Mouse (Mus musculus) cerebellum, adult 2 months (tissue): ENCODE measurements at regions not wholly inside any gene's neighbourhood (a gene's known extent, or its start where the extent isn't known, plus 50 kb on each side); places are given as distances from the start of the nearest gene placed in this dataset.

Source experiments
- CTCF ChIP-seq: fragments of 200-500 bp; IDR thresholded peaks from 2 replicates; pipeline ENCODE4 v1.5.1; 2011; ENCODE audit warnings: low read depth, mild to moderate bottlenecking, control low read depth, low read length, moderate library complexity, borderline replicate concordance; ENCODE audit not compliant: insufficient read depth
- POLR2A ChIP-seq: fragments of 200-500 bp; IDR thresholded peaks from 2 replicates; pipeline ENCODE4 v1.6.1; 2011; ENCODE audit warnings: low read length, control low read depth, borderline replicate concordance; ENCODE audit not compliant: insufficient read depth

DNA sequence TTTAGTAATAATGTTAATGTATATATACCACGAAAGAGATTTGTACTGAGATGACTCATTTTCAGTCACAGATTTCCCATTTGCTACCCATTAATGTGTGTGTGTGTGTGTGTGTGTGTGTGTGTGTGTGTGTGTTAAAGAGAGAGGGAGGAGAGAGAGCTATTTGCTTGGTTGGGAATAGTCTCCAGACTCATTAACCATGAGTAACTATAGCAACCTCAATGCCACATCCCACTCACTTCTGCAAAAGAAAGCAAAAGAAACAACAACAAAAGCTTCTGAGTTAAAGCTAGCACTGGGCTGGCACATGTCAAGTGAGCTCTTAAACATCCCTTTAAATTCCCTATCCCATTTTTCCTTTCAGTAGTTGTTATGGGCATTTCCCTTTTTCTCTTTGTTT lies 372.8 kb upstream of the B430305J03Rik start:
- TF ChIP-seq CTCF (no peak), POLR2A (no peak)
